Mouse (Mus musculus) lung, postnatal 0 days (tissue): ENCODE data around the gene Stat6.

Experiments
- CTCF ChIP-seq: IDR thresholded peaks from 2 replicates; pipeline ENCODE4 v1.5.1; 2016; ENCODE audit warnings: antibody characterized with exemption, mild to moderate bottlenecking
- EP300 ChIP-seq: IDR thresholded peaks from 2 replicates; pipeline ENCODE4 v1.6.1; 2016; ENCODE audit warnings: antibody characterized with exemption, mild to moderate bottlenecking, control low read depth

GRCm38 (mm10) chr10:127704766-127705220 is 62.0 kb downstream of the Stat6 start, which contains the start of gene Myo1a:
- TF ChIP-seq CTCF: peak; percentile 10; the same call in 1 of the 2 replicates
- TF ChIP-seq EP300: no peak
